Mouse (Mus musculus) liver, embryonic 11.5 days (tissue): Measurements from ENCODE around the gene Usf1. TPM values are rescaled to one million over a fixed set of nuclear protein-coding genes. Genes with fewer than 3 reads are reported as not detected.

Source experiments
- ATAC-seq: fragments of 200-750 bp; cut with Nextera tagmentation; replicated peaks from 2 replicates; pipeline ENCODE4 v1.8.0; 2017; ENCODE audit warnings: moderate number of reproducible peaks, mild to moderate bottlenecking, moderate TSS enrichment, moderate library complexity; ENCODE audit not compliant: low FRiP score
- DNase-seq: peaks from one replicate; pipeline ENCODE4 v3.0.0-alpha.2; 2017; ENCODE audit warnings: low spot score
- H3K27ac ChIP-seq: fragments of 300-500 bp; sonication (generic); 2 replicates; pipeline ENCODE4 v1.5.1; 2014; ENCODE audit warnings: mild to moderate bottlenecking, low read depth, low read length, control low read depth
- H3K27me3 ChIP-seq: fragments of 300-500 bp; sonication (generic); replicated peaks from 2 replicates; pipeline ENCODE4 v1.6.1; 2014; ENCODE audit warnings: low read length, mixed read lengths; ENCODE audit not compliant: control insufficient read depth, insufficient read depth
- H3K36me3 ChIP-seq: fragments of 300-500 bp; sonication (generic); 2 replicates; pipeline ENCODE4 v1.6.1; 2014; ENCODE audit warnings: mild to moderate bottlenecking, low read length, moderate library complexity, mixed read lengths; ENCODE audit not compliant: control insufficient read depth, insufficient read depth
- H3K4me1 ChIP-seq: fragments of 300-500 bp; sonication (generic); replicated peaks from 2 replicates; pipeline ENCODE4 v1.6.1; 2014; ENCODE audit warnings: low read length, mixed read lengths; ENCODE audit not compliant: control insufficient read depth, insufficient read depth
- H3K4me2 ChIP-seq: fragments of 300-500 bp; sonication (generic); 2 replicates; pipeline ENCODE4 v1.6.1; 2014; ENCODE audit warnings: mild to moderate bottlenecking, control low read depth, moderate library complexity
- H3K4me3 ChIP-seq: fragments of 300-500 bp; sonication (generic); 2 replicates; pipeline ENCODE4 v1.5.1; 2014; ENCODE audit warnings: low read depth, low read length, control low read depth
- H3K9ac ChIP-seq: fragments of 300-500 bp; sonication (generic); 2 replicates; pipeline ENCODE4 v1.6.1; 2014; ENCODE audit warnings: low read depth, low read length, control low read depth
- H3K9me3 ChIP-seq: fragments of 300-500 bp; sonication (generic); 2 replicates; pipeline ENCODE4 v1.6.1; 2016; ENCODE audit warnings: low read length, inconsistent platforms, mixed read lengths; ENCODE audit not compliant: control insufficient read depth
- WGBS: fragments of 180-500 bp; shearing (Covaris S2); extraction: QIAGEN DNeasy Blood & Tissue Kit; methylation state at CpG from one replicate; pipeline ENCODE4 v1.1.7; 2014; 5-methylcytosine and 5-hydroxymethylcytosine counted together
- polyA plus RNA-seq: library from polyadenylated mRNA; unstranded; fragments of >200 nt; fragmentation: Nextera tagmentation; extraction: Ambion mirVana; gene quantifications from 2 replicates; pipeline ENCODE4 v1.2.1, GENCODE M21; 2014

Usf1 gene
- polyA plus RNA-seq, 1 experiment from 2014 or later, result 53.2 TPM

GRCm38 (mm10) chr1:171465749-171466412, 54.8 kb downstream of the Usf1 start:
- H3K36me3 ChIP-seq, result peaks cover 6% of the 10 kb centered on the region; the same call in 1 of the 2 replicates
- H3K27me3 ChIP-seq, result no peaks in the 10 kb centered on the region
- WGBS, result 82% methylated on average over 5 of the region's 5 CpGs
- H3K4me2 ChIP-seq, result no peak overlapping the region
- no peak for DNase-seq
- no peak overlapping the region for H3K27ac ChIP-seq
- H3K9me3 ChIP-seq, result no peaks in the 10 kb centered on the region
- H3K4me3 ChIP-seq, result no peak overlapping the region
- no peak for ATAC-seq
- H3K9ac ChIP-seq, result no peak overlapping the region
- no peaks in the 10 kb centered on the region for H3K4me1 ChIP-seq

GRCm38 (mm10) chr1:171466565-171466964, 55.5 kb downstream of the Usf1 start:
- H3K9me3 ChIP-seq, result no peaks in the 10 kb centered on the region
- H3K9ac ChIP-seq, result no peak overlapping the region
- H3K4me1 ChIP-seq, result no peaks in the 10 kb centered on the region
- WGBS, result 54% methylated on average over 4 of the region's 4 CpGs
- no peak overlapping the region for H3K27ac ChIP-seq
- H3K36me3 ChIP-seq, result peaks cover 6% of the 10 kb centered on the region; the same call in 1 of the 2 replicates
- no peak for ATAC-seq
- H3K4me3 ChIP-seq, result no peak overlapping the region
- H3K27me3 ChIP-seq, result no peaks in the 10 kb centered on the region
- no peak overlapping the region for H3K4me2 ChIP-seq
- no peak for DNase-seq

Other genes with a start within 250 kb of the Usf1 start
- gene Pcp4l1, start 215.0 kb upstream of the Usf1 start, polyA plus RNA-seq, result 1.2 and 1.9 TPM in 2 replicates
- 0.16 TPM in 2 replicates for gene Nr1i3, start 197.3 kb upstream of the Usf1 start, polyA plus RNA-seq
- 32.3 and 32.4 TPM in 2 replicates for gene Tomm40l, start 188.8 kb upstream of the Usf1 start, polyA plus RNA-seq
- 2,189 and 2,339 TPM in 2 replicates for gene Apoa2, start 186.3 kb upstream of the Usf1 start, polyA plus RNA-seq
- 70.9 and 83.6 TPM in 2 replicates for gene Fcer1g, start 176.9 kb upstream of the Usf1 start, polyA plus RNA-seq
- 1.6 and 2.0 TPM in 2 replicates for gene Adamts4, start 160.9 kb upstream of the Usf1 start, polyA plus RNA-seq
- gene Ndufs2, start 159.9 kb upstream of the Usf1 start, polyA plus RNA-seq, result 256 and 262 TPM in 2 replicates
- gene B4galt3, start 141.0 kb upstream of the Usf1 start, polyA plus RNA-seq, result 49.0 and 50.6 TPM in 2 replicates
- 131 and 133 TPM in 2 replicates for gene Ppox, start 130.1 kb upstream of the Usf1 start, polyA plus RNA-seq
- 51.0 and 53.1 TPM in 2 replicates for gene Usp21, start 123.3 kb upstream of the Usf1 start, polyA plus RNA-seq
- 83.7 TPM in 2 replicates for gene Ufc1, start 116.3 kb upstream of the Usf1 start, polyA plus RNA-seq
- 34.8 and 37.5 TPM in 2 replicates for gene Dedd, start 82.2 kb upstream of the Usf1 start, polyA plus RNA-seq
- 26.2 and 29.1 TPM in 2 replicates for gene Nit1, start 65.7 kb upstream of the Usf1 start, polyA plus RNA-seq
- gene Pfdn2, start 65.6 kb upstream of the Usf1 start, polyA plus RNA-seq, result 68.0 and 73.7 TPM in 2 replicates
- 0.66 and 0.77 TPM in 2 replicates for gene Klhdc9, start 50.5 kb upstream of the Usf1 start, polyA plus RNA-seq
- gene Nectin4, start 41.2 kb upstream of the Usf1 start, polyA plus RNA-seq, result 0.25 and 0.53 TPM in 2 replicates
- 3.5 and 3.8 TPM in 2 replicates for gene Arhgap30, start 22.4 kb upstream of the Usf1 start, polyA plus RNA-seq
- 1.6 and 1.7 TPM in 2 replicates for gene Tstd1, start 7.6 kb downstream of the Usf1 start, polyA plus RNA-seq
- gene F11r, start 26.2 kb downstream of the Usf1 start, polyA plus RNA-seq, result 42.0 and 47.8 TPM in 2 replicates
- 7.8 and 8.3 TPM in 2 replicates for gene Alyref2, start 92.2 kb downstream of the Usf1 start, polyA plus RNA-seq
- gene Itln1, start 124.0 kb downstream of the Usf1 start, polyA plus RNA-seq, result not detected in 2 replicates
- gene Cd244a, start 147.9 kb downstream of the Usf1 start, polyA plus RNA-seq, result 0.63 and 0.82 TPM in 2 replicates
- gene Ly9, start 196.1 kb downstream of the Usf1 start, polyA plus RNA-seq, result 0.12 and 0.30 TPM in 2 replicates
- gene Slamf7, start 241.7 kb downstream of the Usf1 start, polyA plus RNA-seq, result not detected in 2 replicates